Mouse (Mus musculus): ENCODE data around the gene Nme7.

DNA sequence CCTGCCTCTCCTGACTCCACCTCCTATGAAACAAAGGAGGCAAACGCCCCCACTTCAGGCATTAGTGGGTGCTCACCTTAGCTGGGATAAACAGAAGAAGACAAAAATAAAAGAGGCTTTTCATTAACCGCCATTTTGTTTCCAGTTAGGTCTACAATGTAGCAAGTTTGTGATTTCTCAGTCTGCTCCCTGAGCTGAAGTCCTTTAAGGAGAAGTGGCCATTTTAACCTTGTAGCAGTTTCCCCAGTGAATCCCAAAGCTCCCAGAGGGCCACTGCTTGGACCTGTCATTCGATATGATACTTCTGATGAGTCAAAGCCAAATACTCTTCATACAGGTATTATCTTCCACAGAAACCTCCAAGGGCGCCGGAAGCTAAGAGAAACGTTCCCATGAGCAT is 143.6 kb downstream of the Nme7 start:
- TF ChIP-seq CTCF (IDR thresholded peaks at IDR 0.05), result no peak
- TF ChIP-seq POLR2A (IDR thresholded peaks at IDR 0.05; ENCODE audit: insufficient read depth, low read depth, low read length), result no peak
